Mouse (Mus musculus) limb, embryonic 13.5 days (tissue): Measurements from ENCODE around the gene Rgs8. TPM values are rescaled to one million over a fixed set of nuclear protein-coding genes. Genes with fewer than 3 reads are reported as not detected.

Source experiments
- polyA plus RNA-seq: library from polyadenylated mRNA; unstranded; fragments of >200 nt; fragmentation: Nextera tagmentation; extraction: Ambion mirVana; gene quantifications from 2 replicates; pipeline ENCODE4 v1.2.1, GENCODE M21; 2015

Rgs8 gene
- polyA plus RNA-seq, 1 experiment from 2014 or later = 1.8 TPM

Other genes with a start within 250 kb of the Rgs8 start
- 0.31 and 0.33 TPM in 2 replicates for gene Shcbp1l, start 227.9 kb upstream of the Rgs8 start, polyA plus RNA-seq
- 41.7 and 42.6 TPM in 2 replicates for gene Dhx9, start 165.4 kb upstream of the Rgs8 start, polyA plus RNA-seq
- 9.5 and 9.9 TPM in 2 replicates for gene Npl, start 103.0 kb upstream of the Rgs8 start, polyA plus RNA-seq
- 22.6 and 23.7 TPM in 2 replicates for gene Rgs16, start 87.3 kb downstream of the Rgs8 start, polyA plus RNA-seq
- gene Rnasel, start 96.4 kb downstream of the Rgs8 start, polyA plus RNA-seq = 12.3 and 12.4 TPM in 2 replicates
- 0.09 TPM in 1 of 2 replicates, not detected in the other for gene Rgsl1, start 191.1 kb downstream of the Rgs8 start, polyA plus RNA-seq
- gene Teddm1b, start 221.3 kb downstream of the Rgs8 start, polyA plus RNA-seq = 0.11 and 0.24 TPM in 2 replicates
- gene Teddm1a, start 238.7 kb downstream of the Rgs8 start, polyA plus RNA-seq = 0.14 TPM in 1 of 2 replicates, not detected in the other
- gene Glul, start 246.9 kb downstream of the Rgs8 start, polyA plus RNA-seq = 106 and 107 TPM in 2 replicates
- gene Teddm2, start 247.2 kb downstream of the Rgs8 start, polyA plus RNA-seq = 0.46 and 0.55 TPM in 2 replicates